Mouse (Mus musculus): ENCODE results near the gene Cmtm7. TPM values are rescaled to one million over a fixed set of nuclear protein-coding genes. Genes with fewer than 3 reads are reported as not detected.
A peak's percentile ranks its signal among the peaks of the same experiment; 100 is the strongest.

Gene Cmtm7
- polyA plus RNA-seq, 1 experiment = 781 TPM

- peaks cover 20% of the 10 kb centered on the region for H3K36me3 ChIP-seq (ENCODE audit: control insufficient read depth, insufficient read depth, low read length)
- no peak overlapping the region for H3K4me3 ChIP-seq (ENCODE audit: control insufficient read depth, insufficient read depth, low read length)
- 68% methylated on average over 9 of the region's 9 CpGs for WGBS
- H3K27ac ChIP-seq (ENCODE audit: control insufficient read depth, insufficient read depth, low read length) = no peak overlapping the region
- TF ChIP-seq CTCF (IDR thresholded peaks at IDR 0.05; ENCODE audit: borderline replicate concordance, control insufficient read depth, extremely low read depth, insufficient read depth, low read length, poor library complexity) = no peak
- TF ChIP-seq POLR2A (IDR thresholded peaks at IDR 0.05; ENCODE audit: control insufficient read depth, extremely low read depth, insufficient read depth, low read length, poor library complexity) = no peak
- H3K4me1 ChIP-seq (replicated peaks; ENCODE audit: control insufficient read depth, insufficient read depth, low read length) = peaks cover 6% of the 10 kb centered on the region; the same call in 1 of the 2 replicates
- no peaks in the 10 kb centered on the region for H3K27me3 ChIP-seq (ENCODE audit: control insufficient read depth, insufficient read depth, low read length)
- no peak for DNase-seq
Measured at GRCm38 (mm10) chr9:114752311-114752710, 29.3 kb downstream of the Cmtm7 start.

- H3K4me3 ChIP-seq (ENCODE audit: control insufficient read depth, insufficient read depth, low read length) = no peak overlapping the region
- H3K4me1 ChIP-seq (replicated peaks; ENCODE audit: control insufficient read depth, insufficient read depth, low read length) = peaks cover 6% of the 10 kb centered on the region; the same call in 1 of the 2 replicates
- H3K27me3 ChIP-seq (ENCODE audit: control insufficient read depth, insufficient read depth, low read length) = no peaks in the 10 kb centered on the region
- no peak overlapping the region for H3K27ac ChIP-seq (ENCODE audit: control insufficient read depth, insufficient read depth, low read length)
- DNase-seq = no peak
- TF ChIP-seq CTCF (IDR thresholded peaks at IDR 0.05; ENCODE audit: borderline replicate concordance, control insufficient read depth, extremely low read depth, insufficient read depth, low read length, poor library complexity) (no peak), POLR2A (IDR thresholded peaks at IDR 0.05; ENCODE audit: control insufficient read depth, extremely low read depth, insufficient read depth, low read length, poor library complexity) (no peak)
- 86% methylated on average over 3 of the region's 3 CpGs for WGBS
- peaks cover 26% of the 10 kb centered on the region for H3K36me3 ChIP-seq (ENCODE audit: control insufficient read depth, insufficient read depth, low read length)
Measured at GRCm38 (mm10) chr9:114751582-114751981, 30.1 kb downstream of the Cmtm7 start.

- Histone ChIP-seq H3K27me3 (ENCODE audit: control insufficient read depth, insufficient read depth, low read length) (no peaks in the 10 kb centered on the region), H3K4me3 (ENCODE audit: control insufficient read depth, insufficient read depth, low read length) (no peak overlapping the region), H3K36me3 (ENCODE audit: control insufficient read depth, insufficient read depth, low read length) (peaks cover 41% of the 10 kb centered on the region), H3K27ac (ENCODE audit: control insufficient read depth, insufficient read depth, low read length) (no peak overlapping the region; the same call in 1 of the 2 replicates), H3K4me1 (replicated peaks; ENCODE audit: control insufficient read depth, insufficient read depth, low read length) (peaks cover 7% of the 10 kb centered on the region)
- no peak for TF ChIP-seq POLR2A (IDR thresholded peaks at IDR 0.05; ENCODE audit: control insufficient read depth, extremely low read depth, insufficient read depth, low read length, poor library complexity)
- no peak for TF ChIP-seq CTCF (IDR thresholded peaks at IDR 0.05; ENCODE audit: borderline replicate concordance, control insufficient read depth, extremely low read depth, insufficient read depth, low read length, poor library complexity)
- no peak for DNase-seq
- 96% methylated on average over 12 of the region's 12 CpGs for WGBS
Measured at GRCm38 (mm10) chr9:114747466-114747865, 34.2 kb downstream of the Cmtm7 start.

GRCm38 (mm10) chr9:114747012-114747411 lies 34.6 kb downstream of the Cmtm7 start:
- WGBS = 94% methylated on average over 10 of the region's 10 CpGs
- Histone ChIP-seq H3K36me3 (ENCODE audit: control insufficient read depth, insufficient read depth, low read length) (peaks cover 41% of the 10 kb centered on the region), H3K4me1 (replicated peaks; ENCODE audit: control insufficient read depth, insufficient read depth, low read length) (peaks cover 8% of the 10 kb centered on the region), H3K4me3 (ENCODE audit: control insufficient read depth, insufficient read depth, low read length) (no peak overlapping the region), H3K27ac (ENCODE audit: control insufficient read depth, insufficient read depth, low read length) (no peak overlapping the region), H3K27me3 (ENCODE audit: control insufficient read depth, insufficient read depth, low read length) (no peaks in the 10 kb centered on the region)
- TF ChIP-seq POLR2A (IDR thresholded peaks at IDR 0.05; ENCODE audit: control insufficient read depth, extremely low read depth, insufficient read depth, low read length, poor library complexity) (no peak), CTCF (IDR thresholded peaks at IDR 0.05; ENCODE audit: borderline replicate concordance, control insufficient read depth, extremely low read depth, insufficient read depth, low read length, poor library complexity) (no peak)
- DNase-seq = no peak

GRCm38 (mm10) chr9:114745654-114746053 lies 36.0 kb downstream of the Cmtm7 start:
- no peak overlapping the region for H3K27ac ChIP-seq (ENCODE audit: control insufficient read depth, insufficient read depth, low read length)
- 35% methylated on average over 4 of the region's 4 CpGs for WGBS
- H3K4me1 ChIP-seq (replicated peaks; ENCODE audit: control insufficient read depth, insufficient read depth, low read length) = peaks cover 10% of the 10 kb centered on the region
- no peak for TF ChIP-seq CTCF (IDR thresholded peaks at IDR 0.05; ENCODE audit: borderline replicate concordance, control insufficient read depth, extremely low read depth, insufficient read depth, low read length, poor library complexity)
- no peak for TF ChIP-seq POLR2A (IDR thresholded peaks at IDR 0.05; ENCODE audit: control insufficient read depth, extremely low read depth, insufficient read depth, low read length, poor library complexity)
- H3K36me3 ChIP-seq (ENCODE audit: control insufficient read depth, insufficient read depth, low read length) = peaks cover 41% of the 10 kb centered on the region
- no peak overlapping the region for H3K4me3 ChIP-seq (ENCODE audit: control insufficient read depth, insufficient read depth, low read length)
- H3K27me3 ChIP-seq (ENCODE audit: control insufficient read depth, insufficient read depth, low read length) = no peaks in the 10 kb centered on the region
- no peak for DNase-seq

- Histone ChIP-seq H3K27ac (ENCODE audit: control insufficient read depth, insufficient read depth, low read length) (no peak overlapping the region), H3K36me3 (ENCODE audit: control insufficient read depth, insufficient read depth, low read length) (peaks cover 41% of the 10 kb centered on the region)
- WGBS = 96% methylated on average over 4 of the region's 4 CpGs
Measured at GRCm38 (mm10) chr9:114745163-114745562, 36.5 kb downstream of the Cmtm7 start.

GRCm38 (mm10) chr9:114742731-114743130 lies 38.9 kb downstream of the Cmtm7 start:
- H3K27ac ChIP-seq (ENCODE audit: control insufficient read depth, insufficient read depth, low read length) = peak overlapping the region; percentile 93
- DNase-seq = no peak
- whole genome bisulfite sequencing = 6% methylated on average over 2 of the region's 2 CpGs

More at GRCm38 (mm10) chr9:114745163-114745562, 36.5 kb downstream of the Cmtm7 start:
- no peak for TF ChIP-seq CTCF (IDR thresholded peaks at IDR 0.05; ENCODE audit: borderline replicate concordance, control insufficient read depth, extremely low read depth, insufficient read depth, low read length, poor library complexity)
- TF ChIP-seq POLR2A (IDR thresholded peaks at IDR 0.05; ENCODE audit: control insufficient read depth, extremely low read depth, insufficient read depth, low read length, poor library complexity) = no peak
- no peak for DNase-seq
- H3K27me3 ChIP-seq (ENCODE audit: control insufficient read depth, insufficient read depth, low read length) = no peaks in the 10 kb centered on the region
- H3K4me1 ChIP-seq (replicated peaks; ENCODE audit: control insufficient read depth, insufficient read depth, low read length) = peaks cover 13% of the 10 kb centered on the region
- no peak overlapping the region for H3K4me3 ChIP-seq (ENCODE audit: control insufficient read depth, insufficient read depth, low read length)

More at GRCm38 (mm10) chr9:114742731-114743130, 38.9 kb downstream of the Cmtm7 start:
- Histone ChIP-seq H3K36me3 (ENCODE audit: control insufficient read depth, insufficient read depth, low read length) (peaks cover 41% of the 10 kb centered on the region), H3K4me3 (ENCODE audit: control insufficient read depth, insufficient read depth, low read length) (0 out of 2 replicates have a peak overlapping the region, but pooled peaks have one; percentile 4), H3K4me1 (replicated peaks; ENCODE audit: control insufficient read depth, insufficient read depth, low read length) (peaks cover 14% of the 10 kb centered on the region), H3K27me3 (ENCODE audit: control insufficient read depth, insufficient read depth, low read length) (no peaks in the 10 kb centered on the region)
- TF ChIP-seq POLR2A (IDR thresholded peaks at IDR 0.05; ENCODE audit: control insufficient read depth, extremely low read depth, insufficient read depth, low read length, poor library complexity) (no peak), CTCF (IDR thresholded peaks at IDR 0.05; ENCODE audit: borderline replicate concordance, control insufficient read depth, extremely low read depth, insufficient read depth, low read length, poor library complexity) (no peak)
